Mouse (Mus musculus) urinary bladder, postnatal 10 days (tissue): ENCODE results near the gene Mrps7.

ENCODE experiments used
- DNase-seq: peaks from one replicate; pipeline ENCODE4 v3.0.0; 2022; ENCODE audit warnings: low spot score

Mrps7 gene

GRCm38 (mm10) chr11:115603476-115604303 lies at the start of gene Mrps7, which contains the start of gene Gga3:
Mrps7 (plus strand) TSS chr11:115603925.
Gga3 (minus strand) TSS chr11:115604051.
- peak; percentile 68 for DNase-seq

- no peak for DNase-seq
These were observed 48.0 kb upstream of the Mrps7 start for GRCm38 (mm10) chr11:115555717-115556116.

DNA sequence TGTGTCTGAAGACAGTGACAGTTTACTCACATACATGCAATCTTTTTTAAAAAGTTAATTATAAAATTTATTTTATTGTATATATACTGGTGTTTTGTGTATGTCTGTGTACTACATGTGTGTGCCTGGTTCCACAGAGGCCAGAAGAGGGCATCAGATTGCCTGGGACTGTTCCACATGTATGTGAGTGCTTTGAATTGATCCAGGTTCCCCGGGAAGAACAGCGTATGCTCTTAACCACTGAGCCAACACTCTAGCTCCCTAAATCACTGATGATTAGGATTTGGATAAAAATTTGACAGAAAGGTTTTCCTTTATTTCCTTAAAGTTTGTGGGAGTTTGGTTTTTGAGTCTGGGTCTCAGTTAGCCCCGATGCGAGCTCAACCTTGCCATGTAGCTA lies 40.3 kb upstream of the Mrps7 start:
- no peak for DNase-seq

- DNase-seq = peak; percentile 94
These were observed 39.5 kb upstream of the Mrps7 start, which contains the start of gene Nup85 for GRCm38 (mm10) chr11:115564064-115564809. Nup85 (plus strand) TSS chr11:115564434.

- no peak for DNase-seq
These were observed 38.8 kb upstream of the Mrps7 start for GRCm38 (mm10) chr11:115564961-115565360.

- no peak for DNase-seq
These were observed 24.6 kb upstream of the Mrps7 start for GRCm38 (mm10) chr11:115579080-115579479.

GRCm38 (mm10) chr11:115582913-115583606 lies 20.7 kb upstream of the Mrps7 start:
- no peak for DNase-seq

DNA sequence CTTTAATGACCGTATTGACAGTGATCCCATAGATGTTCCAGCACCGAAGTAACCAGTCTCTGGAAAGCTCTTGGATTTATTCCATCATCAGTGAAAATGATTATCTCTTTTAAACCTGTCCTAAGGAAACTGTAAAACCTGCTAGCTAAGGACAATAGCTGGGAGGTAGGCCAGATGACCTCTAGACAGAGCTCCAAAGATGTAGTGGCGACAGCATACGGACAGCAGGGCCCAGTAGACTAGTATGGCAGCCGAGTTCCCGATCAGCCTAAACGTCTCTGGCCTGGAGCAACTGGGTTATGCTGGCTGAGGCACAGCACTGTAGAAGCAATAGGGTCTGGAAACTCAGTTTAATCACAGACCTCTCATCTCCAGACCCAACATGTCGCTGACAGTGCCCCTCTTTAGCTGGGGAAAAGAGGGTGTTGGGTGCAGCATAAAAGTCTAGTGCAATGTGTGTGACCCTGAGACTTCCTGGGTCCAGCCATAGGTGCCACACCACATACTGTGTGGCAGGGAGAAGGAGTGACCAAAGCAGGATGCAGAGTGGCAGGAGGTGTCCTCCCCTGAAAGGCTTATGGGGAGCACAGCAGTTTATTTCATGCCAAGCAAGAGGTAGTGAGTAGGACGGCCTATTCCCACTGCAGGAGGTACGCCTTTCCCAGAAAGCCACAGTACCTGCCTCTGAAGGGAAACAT lies 19.2 kb upstream of the Mrps7 start:
- DNase-seq = no peak

- DNase-seq = no peak
These were observed 18.1 kb upstream of the Mrps7 start for GRCm38 (mm10) chr11:115585573-115586100.

DNA sequence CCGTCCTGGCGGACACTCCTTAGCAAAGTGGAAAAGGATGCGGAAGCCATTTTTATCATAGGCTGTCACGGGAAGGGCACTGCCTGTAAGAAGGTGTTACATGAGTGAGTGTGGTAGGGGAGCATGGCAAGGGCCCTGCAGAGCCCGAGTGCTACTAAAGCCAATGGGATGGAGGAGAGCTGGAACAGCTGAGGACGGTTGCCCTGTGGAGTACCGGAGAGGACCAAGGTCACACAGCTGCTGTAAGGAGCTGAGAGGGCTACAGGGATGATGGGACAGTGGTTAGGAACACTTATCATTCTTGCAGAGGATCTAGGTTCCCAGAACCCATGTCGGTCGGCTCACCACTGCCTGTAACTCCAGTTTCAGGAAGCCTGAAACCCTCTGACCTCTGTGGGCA lies 17.3 kb upstream of the Mrps7 start:
- no peak for DNase-seq

GRCm38 (mm10) chr11:115587984-115588383 lies 15.7 kb upstream of the Mrps7 start:
- DNase-seq = no peak

GRCm38 (mm10) chr11:115590526-115591075 lies 13.1 kb upstream of the Mrps7 start:
- DNase-seq = no peak

DNA sequence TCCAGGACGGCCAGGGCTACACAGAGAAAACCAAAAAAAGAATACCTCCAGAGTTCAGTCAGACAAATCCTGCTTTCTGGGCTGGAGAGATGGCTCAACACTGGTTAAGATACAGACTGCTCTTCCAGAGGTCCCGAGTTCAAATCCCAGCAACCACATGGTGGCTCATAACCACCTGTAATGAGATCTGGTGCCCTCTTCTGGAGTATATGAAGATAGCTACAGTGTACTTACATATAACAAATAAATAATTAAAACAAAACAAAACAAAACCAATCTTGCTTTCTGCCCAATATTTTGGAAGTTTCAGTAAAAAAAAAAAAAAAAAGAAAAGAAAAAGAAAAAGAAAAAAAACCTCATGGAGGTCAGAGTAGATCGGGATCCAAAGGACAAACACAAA lies 8.5 kb upstream of the Mrps7 start:
- no peak for DNase-seq

DNA sequence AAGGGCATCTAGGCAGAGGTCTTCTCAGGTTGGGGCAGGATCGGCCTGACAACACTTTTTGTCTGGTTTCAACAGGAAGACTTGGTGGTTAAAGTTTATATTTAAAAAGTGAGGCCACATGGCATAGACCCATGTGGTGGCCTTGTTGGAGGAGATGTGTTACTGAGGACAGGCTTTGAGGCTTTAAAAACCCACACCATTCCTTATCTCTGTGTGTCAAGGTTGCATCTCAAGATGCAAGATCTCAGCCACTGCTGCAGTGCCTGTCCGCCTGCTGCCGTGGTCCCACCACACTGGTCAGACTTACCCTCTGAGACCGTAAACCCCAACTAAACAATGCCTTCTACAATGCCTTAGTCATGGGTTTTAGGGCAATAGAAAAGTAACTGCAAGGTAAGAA lies 5.4 kb upstream of the Mrps7 start:
- DNase-seq = no peak

GRCm38 (mm10) chr11:115599722-115600121 lies 4.0 kb upstream of the Mrps7 start:
- DNase-seq = no peak

GRCm38 (mm10) chr11:115600743-115601142 lies 3.0 kb upstream of the Mrps7 start:
- DNase-seq = no peak

- no peak for DNase-seq
These were observed 2.6 kb upstream of the Mrps7 start for GRCm38 (mm10) chr11:115601174-115601573.

DNA sequence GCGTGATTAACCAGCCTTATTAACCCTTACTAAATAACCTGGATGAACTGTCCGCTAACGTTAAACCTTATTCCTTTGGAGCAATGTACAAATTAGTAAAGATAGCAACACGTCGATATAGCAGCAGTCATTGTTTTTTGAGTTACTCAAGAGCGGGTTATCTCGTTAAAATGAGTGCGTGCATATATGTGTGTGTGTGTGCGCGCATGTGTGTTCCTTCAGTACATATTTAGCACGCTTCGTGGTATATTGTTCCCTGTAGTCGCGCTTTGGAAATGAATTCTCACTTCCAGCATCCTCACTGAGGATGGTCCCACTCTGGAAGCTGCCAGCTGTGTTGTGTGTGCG lies 623 bp upstream of the Mrps7 start:
- no peak for DNase-seq

DNA sequence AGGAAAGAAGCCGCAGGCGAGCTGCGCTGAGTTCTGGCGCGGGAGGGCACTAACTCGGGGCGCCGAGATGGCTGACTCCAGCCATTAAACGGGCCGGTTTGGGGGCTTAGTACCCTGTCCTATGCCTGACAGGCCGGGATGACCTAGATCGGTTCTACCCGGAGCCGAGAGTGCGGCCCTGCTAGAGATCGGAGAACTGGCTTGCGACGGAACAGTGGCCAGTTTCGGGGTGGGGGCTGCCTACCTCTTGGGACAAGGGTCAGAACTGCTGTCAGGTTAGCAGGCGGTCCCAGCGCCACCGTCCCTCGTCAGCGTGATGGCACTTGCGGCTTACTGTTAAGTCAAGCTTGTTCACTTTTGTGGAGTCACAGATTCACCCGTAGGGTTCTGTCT lies 575 bp downstream of the Mrps7 start:
- DNase-seq = no peak

DNA sequence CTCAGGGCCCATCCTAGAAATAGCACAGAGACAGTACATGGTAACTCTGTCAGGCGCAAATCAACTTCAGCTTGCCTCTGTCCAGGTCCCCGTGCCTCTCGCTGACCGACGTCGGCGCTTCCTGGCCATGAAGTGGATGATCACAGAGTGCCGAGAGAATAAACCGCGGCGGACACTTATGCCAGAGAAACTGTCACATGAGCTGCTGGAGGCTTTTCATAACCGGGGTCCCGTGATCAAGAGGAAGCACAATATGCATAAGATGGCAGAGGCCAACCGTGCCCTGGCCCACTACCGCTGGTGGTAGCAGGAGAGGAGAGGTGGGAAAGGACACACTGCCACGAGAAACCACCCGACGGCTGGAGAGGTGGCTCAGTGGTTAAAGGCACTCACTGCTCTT lies 3.0 kb downstream of the Mrps7 start:
- no peak for DNase-seq
